Mouse (Mus musculus): Measurements from ENCODE around the gene Lipc. TPM values are rescaled to one million over a fixed set of nuclear protein-coding genes. Genes with fewer than 3 reads are reported as not detected.

Gene Lipc
- polyA plus RNA-seq, 1 experiment, result not detected

- peaks cover 11% of the 10 kb centered on the region for H3K36me3 ChIP-seq (replicated peaks; ENCODE audit: low read length)
Measured at GRCm38 (mm10) chr9:70848135-70848770, 103.8 kb downstream of the Lipc start.

GRCm38 (mm10) chr9:70847627-70848051, 104.4 kb downstream of the Lipc start:
- peaks cover 79% of the 10 kb centered on the region for H3K4me1 ChIP-seq
- TF ChIP-seq GATA1 (IDR thresholded peaks at IDR 0.05; ENCODE audit: borderline replicate concordance, low read length) (no peak), FLI1 (IDR thresholded peaks at IDR 0.05; ENCODE audit: low read length) (no peak)
- no peaks in the 10 kb centered on the region for H3K27me3 ChIP-seq (replicated peaks)
- H3K9me3 ChIP-seq, result no peaks in the 10 kb centered on the region
- H3K36me3 ChIP-seq (replicated peaks; ENCODE audit: low read length), result peaks cover 12% of the 10 kb centered on the region
- H3K4me3 ChIP-seq (replicated peaks), result peak overlapping the region; percentile 73

More at GRCm38 (mm10) chr9:70848135-70848770, 103.8 kb downstream of the Lipc start:
- peaks cover 78% of the 10 kb centered on the region for H3K4me1 ChIP-seq
- H3K27me3 ChIP-seq (replicated peaks), result no peaks in the 10 kb centered on the region
- no peak for TF ChIP-seq GATA1 (IDR thresholded peaks at IDR 0.05; ENCODE audit: borderline replicate concordance, low read length)
- no peak for TF ChIP-seq FLI1 (IDR thresholded peaks at IDR 0.05; ENCODE audit: low read length)
- no peaks in the 10 kb centered on the region for H3K9me3 ChIP-seq
- H3K4me3 ChIP-seq (replicated peaks), result peak overlapping the region; percentile 33

GRCm38 (mm10) chr9:70843270-70843669, 108.8 kb downstream of the Lipc start:
- peaks cover 93% of the 10 kb centered on the region for H3K4me1 ChIP-seq
- H3K27me3 ChIP-seq (replicated peaks), result no peaks in the 10 kb centered on the region
- peaks cover 12% of the 10 kb centered on the region for H3K36me3 ChIP-seq (replicated peaks; ENCODE audit: low read length)
- TF ChIP-seq GATA1 (IDR thresholded peaks at IDR 0.05; ENCODE audit: borderline replicate concordance, low read length), result no peak
- no peak for TF ChIP-seq FLI1 (IDR thresholded peaks at IDR 0.05; ENCODE audit: low read length)
- no peaks in the 10 kb centered on the region for H3K9me3 ChIP-seq
- H3K4me3 ChIP-seq (replicated peaks), result peak overlapping the region; percentile 81

- Histone ChIP-seq H3K4me3 (replicated peaks) (peak overlapping the region; percentile 81), H3K9me3 (no peaks in the 10 kb centered on the region), H3K36me3 (replicated peaks; ENCODE audit: low read length) (peaks cover 12% of the 10 kb centered on the region), H3K27me3 (replicated peaks) (no peaks in the 10 kb centered on the region), H3K4me1 (peaks cover 93% of the 10 kb centered on the region)
- TF ChIP-seq GATA1 (IDR thresholded peaks at IDR 0.05; ENCODE audit: borderline replicate concordance, low read length) (no peak; the same call in 2 of the 3 replicates), FLI1 (IDR thresholded peaks at IDR 0.05; ENCODE audit: low read length) (peak; percentile 53; the same call in 1 of the 2 replicates)
Measured at GRCm38 (mm10) chr9:70842300-70842941, 109.6 kb downstream of the Lipc start.

- peaks cover 12% of the 10 kb centered on the region for H3K36me3 ChIP-seq (replicated peaks; ENCODE audit: low read length)
- no peak for TF ChIP-seq FLI1 (IDR thresholded peaks at IDR 0.05; ENCODE audit: low read length)
- no peak for TF ChIP-seq GATA1 (IDR thresholded peaks at IDR 0.05; ENCODE audit: borderline replicate concordance, low read length)
- H3K27me3 ChIP-seq (replicated peaks), result no peaks in the 10 kb centered on the region
- H3K4me3 ChIP-seq (replicated peaks), result peak overlapping the region; percentile 73
- no peaks in the 10 kb centered on the region for H3K9me3 ChIP-seq
- H3K4me1 ChIP-seq, result peaks cover 93% of the 10 kb centered on the region
Measured at GRCm38 (mm10) chr9:70841426-70842215, 110.4 kb downstream of the Lipc start.

GRCm38 (mm10) chr9:70840861-70841341, 111.1 kb downstream of the Lipc start:
- Histone ChIP-seq H3K4me3 (replicated peaks) (peak overlapping the region; percentile 78), H3K27me3 (replicated peaks) (no peaks in the 10 kb centered on the region), H3K9me3 (no peaks in the 10 kb centered on the region), H3K4me1 (peaks cover 95% of the 10 kb centered on the region), H3K36me3 (replicated peaks; ENCODE audit: low read length) (peaks cover 7% of the 10 kb centered on the region)
- no peak for TF ChIP-seq GATA1 (IDR thresholded peaks at IDR 0.05; ENCODE audit: borderline replicate concordance, low read length)
- TF ChIP-seq FLI1 (IDR thresholded peaks at IDR 0.05; ENCODE audit: low read length), result no peak

- Histone ChIP-seq H3K36me3 (replicated peaks; ENCODE audit: low read length) (peaks cover 2% of the 10 kb centered on the region), H3K4me1 (peaks cover 98% of the 10 kb centered on the region), H3K9me3 (no peaks in the 10 kb centered on the region), H3K4me3 (replicated peaks) (peak overlapping the region; percentile 82), H3K27me3 (replicated peaks) (no peaks in the 10 kb centered on the region)
- TF ChIP-seq GATA1 (IDR thresholded peaks at IDR 0.05; ENCODE audit: borderline replicate concordance, low read length), result 0 out of 3 replicates have a peak, but pooled peaks have one; percentile 33
- TF ChIP-seq FLI1 (IDR thresholded peaks at IDR 0.05; ENCODE audit: low read length), result no peak
Measured at GRCm38 (mm10) chr9:70838132-70838911, 113.7 kb downstream of the Lipc start.

GRCm38 (mm10) chr9:70834730-70835154, 117.3 kb downstream of the Lipc start:
- peak overlapping the region; percentile 77 for H3K4me3 ChIP-seq (replicated peaks)
- H3K9me3 ChIP-seq, result no peaks in the 10 kb centered on the region
- TF ChIP-seq GATA1 (IDR thresholded peaks at IDR 0.05; ENCODE audit: borderline replicate concordance, low read length) (peak; percentile 91), FLI1 (IDR thresholded peaks at IDR 0.05; ENCODE audit: low read length) (no peak)
- peaks cover 93% of the 10 kb centered on the region for H3K4me1 ChIP-seq
- H3K36me3 ChIP-seq (replicated peaks; ENCODE audit: low read length), result no peaks in the 10 kb centered on the region
- H3K27me3 ChIP-seq (replicated peaks), result no peaks in the 10 kb centered on the region

GRCm38 (mm10) chr9:70834217-70834616, 117.8 kb downstream of the Lipc start:
- no peak for TF ChIP-seq FLI1 (IDR thresholded peaks at IDR 0.05; ENCODE audit: low read length)
- peaks cover 3% of the 10 kb centered on the region for H3K36me3 ChIP-seq (replicated peaks; ENCODE audit: low read length)
- H3K4me3 ChIP-seq (replicated peaks), result peak overlapping the region; percentile 77
- no peaks in the 10 kb centered on the region for H3K9me3 ChIP-seq
- H3K27me3 ChIP-seq (replicated peaks), result no peaks in the 10 kb centered on the region
- H3K4me1 ChIP-seq, result peaks cover 92% of the 10 kb centered on the region

Data from megakaryocyte, embryonic 14.5 days (primary cell).